Mouse (Mus musculus) embryonic fibroblast, embryonic 13.5 days (primary cell): ENCODE measurements around the gene Cd300lb.

Experiments
- CTCF ChIP-seq: IDR thresholded peaks from 2 replicates; pipeline ENCODE4 v1.5.1; 2011; ENCODE audit warnings: mild to moderate bottlenecking, control low read depth, low read length, moderate library complexity, borderline replicate concordance; ENCODE audit not compliant: insufficient read depth
- POLR2A ChIP-seq: IDR thresholded peaks from 2 replicates; pipeline ENCODE4 v1.6.1; 2011; ENCODE audit warnings: low read depth, mild to moderate bottlenecking, control low read depth, low read length, moderate library complexity

GRCm38 (mm10) chr11:114880185-114880584, 54.0 kb downstream of the Cd300lb start:
- TF ChIP-seq CTCF (no peak), POLR2A (no peak)
